Mouse (Mus musculus): ENCODE measurements around the gene Olfr1463.

Gene Olfr1463

GRCm38 (mm10) chr19:13231028-13231427 lies at the start of gene Olfr1463:
Olfr1463 (plus strand) TSS chr19:13231328.
- DNase-seq (ENCODE audit: low spot score): no peak

DNA sequence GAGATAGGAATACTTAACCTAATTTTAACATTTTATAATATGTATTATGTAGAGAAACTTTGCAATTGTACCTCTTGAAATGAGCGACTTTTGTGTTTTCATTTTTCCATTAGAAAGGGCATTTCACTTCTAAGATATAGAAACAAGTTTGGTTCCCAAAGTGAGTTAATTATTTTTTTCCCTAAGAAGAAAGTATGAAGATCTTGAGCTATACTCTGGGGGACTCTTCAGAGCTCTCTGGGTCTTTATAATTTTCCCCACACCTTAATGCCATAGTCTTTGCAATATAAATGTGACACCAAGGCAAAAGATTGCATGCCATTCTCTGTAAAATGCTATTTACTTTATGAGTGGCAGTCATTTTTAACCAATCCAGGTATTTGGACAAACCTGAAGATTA lies 45.7 kb upstream of the Olfr1463 start, which contains the start of gene Olfr1462:
Gene Olfr1462, plus strand, starts transcription at position 301 of the 400 bp plus-strand sequence.
- no peak for DNase-seq (ENCODE audit: low spot score)

DNA sequence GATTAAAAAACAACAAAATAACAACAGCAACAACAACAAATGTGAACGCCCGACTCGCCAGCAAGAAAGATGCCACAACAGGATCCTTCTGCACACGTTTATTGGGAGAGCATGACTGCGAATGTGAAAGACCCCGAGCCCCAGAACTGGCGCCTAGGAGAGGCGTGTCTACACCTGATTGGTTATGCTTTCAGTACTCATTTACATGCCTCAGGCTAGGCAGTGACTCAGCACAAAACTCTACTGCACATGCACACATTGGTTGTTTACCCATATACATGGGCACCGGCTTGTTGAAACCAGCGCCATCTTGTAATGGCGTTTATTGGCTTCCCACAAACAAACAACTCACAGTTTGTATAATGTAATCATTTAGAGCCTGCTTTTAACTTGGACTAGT lies 9.5 kb upstream of the Olfr1463 start:
- DNase-seq (ENCODE audit: low spot score): no peak

Data from adipocyte (in vitro differentiated cells).